Mouse (Mus musculus) neural tube, embryonic 13.5 days (tissue): ENCODE results near the gene Nxnl1. TPM values are rescaled to one million over a fixed set of nuclear protein-coding genes. Genes with fewer than 3 reads are reported as not detected.
A peak's percentile ranks its signal among the peaks of the same experiment; 100 is the strongest.

Experiments
- ATAC-seq: fragments of 200-750 bp; cut with Nextera tagmentation; 2 replicates; pipeline ENCODE4 v1.8.0; 2017; ENCODE audit warnings: low read depth, mild to moderate bottlenecking, moderate TSS enrichment, moderate library complexity
- H3K27ac ChIP-seq: fragments of 300-500 bp; sonication (generic); replicated peaks from 2 replicates; pipeline ENCODE4 v1.5.1; 2015; ENCODE audit warnings: moderate library complexity, mild to moderate bottlenecking, inconsistent platforms
- H3K27me3 ChIP-seq: fragments of 300-500 bp; sonication (generic); 2 replicates; pipeline ENCODE4 v1.6.1; 2015; ENCODE audit warnings: mild to moderate bottlenecking, inconsistent platforms
- H3K36me3 ChIP-seq: fragments of 300-500 bp; sonication (generic); 2 replicates; pipeline ENCODE4 v1.6.1; 2015; ENCODE audit warnings: mild to moderate bottlenecking, inconsistent platforms
- H3K4me1 ChIP-seq: fragments of 300-500 bp; sonication (generic); replicated peaks from 2 replicates; pipeline ENCODE4 v1.6.1; 2015; ENCODE audit warnings: inconsistent platforms
- H3K4me2 ChIP-seq: fragments of 300-500 bp; sonication (generic); 2 replicates; pipeline ENCODE4 v1.6.1; 2015; ENCODE audit warnings: inconsistent platforms, mild to moderate bottlenecking, moderate library complexity
- H3K4me3 ChIP-seq: fragments of 300-500 bp; sonication (generic); 2 replicates; pipeline ENCODE4 v1.5.1; 2015; ENCODE audit warnings: mild to moderate bottlenecking, inconsistent platforms
- H3K9ac ChIP-seq: fragments of 300-500 bp; sonication (generic); 2 replicates; pipeline ENCODE4 v1.6.1; 2015; ENCODE audit warnings: moderate library complexity, mild to moderate bottlenecking, inconsistent platforms
- H3K9me3 ChIP-seq: fragments of 300-500 bp; sonication (generic); 2 replicates; pipeline ENCODE4 v1.6.1; 2016; ENCODE audit warnings: inconsistent platforms
- WGBS: fragments of 180-500 bp; shearing (Covaris S2); methylation state at CpG from one replicate; pipeline ENCODE4 v1.1.7; 2015; 5-methylcytosine and 5-hydroxymethylcytosine counted together
- polyA plus RNA-seq: library from polyadenylated mRNA; unstranded; fragments of >200 nt; fragmentation: Nextera tagmentation; extraction: Ambion mirVana; gene quantifications from 2 replicates; pipeline ENCODE4 v1.2.1, GENCODE M21; 2015

The Nxnl1 gene
- not detected in 2 replicates for polyA plus RNA-seq

DNA sequence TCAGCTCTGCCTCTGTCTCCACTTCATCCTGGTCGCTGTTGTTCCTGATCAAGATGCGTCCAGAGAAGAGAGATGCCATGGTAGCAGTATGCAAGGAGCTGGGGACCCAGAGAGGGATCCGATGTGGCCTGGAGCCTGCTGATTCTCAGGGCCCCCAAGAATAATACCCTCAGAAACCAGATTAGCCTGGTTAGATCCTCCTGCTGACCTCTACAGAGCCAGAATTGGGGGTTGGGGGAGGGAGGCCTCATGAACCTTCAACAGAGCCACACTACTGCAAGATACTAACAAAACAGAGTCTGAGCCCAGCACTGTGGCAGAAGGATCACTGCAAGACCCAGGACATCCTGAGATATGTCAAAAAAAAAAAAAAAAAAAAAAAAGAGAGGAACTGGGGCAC lies at the start of gene Nxnl1:
TSS of gene Nxnl1 (minus strand) at position 101 of the 400 bp plus-strand sequence.
- no peak within 1 kb of the TSS for H3K4me3 ChIP-seq
- H3K27ac ChIP-seq: no peak within 1 kb of the TSS
- no peaks in the 10 kb centered on the region for H3K9me3 ChIP-seq
- peaks cover 74% of the 10 kb centered on the region for H3K27me3 ChIP-seq
- no peaks in the 10 kb centered on the region for H3K36me3 ChIP-seq
- ATAC-seq: no peak
- 64% methylated on average over 3 of the region's 3 CpGs for WGBS
- no peak within 1 kb of the TSS for H3K4me2 ChIP-seq
- H3K9ac ChIP-seq: no peak within 1 kb of the TSS
- H3K4me1 ChIP-seq: peaks cover 34% of the 10 kb centered on the region

- no peak overlapping the region for H3K4me3 ChIP-seq
- H3K36me3 ChIP-seq: peaks cover 51% of the 10 kb centered on the region
- H3K9me3 ChIP-seq: no peaks in the 10 kb centered on the region
- H3K4me1 ChIP-seq: peaks cover 16% of the 10 kb centered on the region
- 0 out of 2 replicates have a peak overlapping the region, but pooled peaks have one; percentile 13 for H3K9ac ChIP-seq
- ATAC-seq: no peak
- H3K27me3 ChIP-seq: no peaks in the 10 kb centered on the region
- WGBS: 74% methylated on average over 4 of the region's 4 CpGs
- H3K4me2 ChIP-seq: no peak overlapping the region
- H3K27ac ChIP-seq: no peak overlapping the region
Measured at GRCm38 (mm10) chr8:71613418-71613817, 47.0 kb upstream of the Nxnl1 start.

- ATAC-seq: no peak
- 36% methylated on average over 5 of the region's 5 CpGs for WGBS
- H3K36me3 ChIP-seq: peaks cover 39% of the 10 kb centered on the region
- H3K9me3 ChIP-seq: no peaks in the 10 kb centered on the region
- no peak overlapping the region for H3K27ac ChIP-seq
- H3K9ac ChIP-seq: peak overlapping the region; percentile 88
- no peaks in the 10 kb centered on the region for H3K27me3 ChIP-seq
- H3K4me2 ChIP-seq: peak overlapping the region; percentile 74
- H3K4me1 ChIP-seq: peaks cover 16% of the 10 kb centered on the region
- peak overlapping the region; percentile 80 for H3K4me3 ChIP-seq
Measured at GRCm38 (mm10) chr8:71612141-71612540, 45.7 kb upstream of the Nxnl1 start.

DNA sequence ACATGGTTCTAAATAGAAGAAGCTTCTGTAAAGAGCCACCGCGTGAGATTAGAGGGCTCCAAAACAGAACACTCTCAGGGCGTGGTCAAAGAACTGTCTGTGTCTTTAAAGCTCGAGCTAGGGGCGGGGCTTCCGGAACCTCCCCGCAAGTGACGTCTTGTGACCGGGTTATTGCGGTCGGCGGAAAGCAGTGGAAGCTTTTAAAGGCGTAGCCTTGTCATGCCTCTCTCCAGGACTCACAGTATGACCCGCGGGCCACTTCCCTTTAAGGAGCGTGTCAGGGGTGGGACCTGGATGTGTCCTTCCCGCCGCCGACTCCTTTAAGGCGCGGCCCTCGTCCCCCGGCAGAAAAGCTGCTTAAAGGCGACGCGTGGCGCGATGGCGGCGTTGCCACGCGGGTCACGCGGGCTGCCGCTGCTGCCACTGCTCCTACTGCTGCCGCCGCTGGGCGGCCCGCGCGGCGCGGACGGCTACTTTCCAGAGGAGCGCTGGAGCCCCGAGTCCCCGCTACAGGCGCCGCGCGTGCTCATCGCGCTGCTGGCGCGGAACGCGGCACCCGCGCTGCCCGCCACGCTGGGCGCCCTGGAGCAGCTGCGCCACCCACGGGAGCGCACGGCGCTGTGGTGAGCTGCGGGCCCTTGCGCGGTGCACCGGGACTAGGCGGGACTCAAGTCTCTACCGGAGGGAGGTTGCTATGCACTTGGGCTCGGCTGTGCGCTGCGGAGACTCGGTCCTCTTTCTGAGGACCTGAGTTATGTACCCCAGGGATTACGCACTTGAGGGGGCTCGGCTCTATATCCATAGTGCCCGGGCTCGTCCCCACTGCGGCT lies 44.6 kb upstream of the Nxnl1 start, which contains the start of gene Colgalt1:
TSS of gene Colgalt1 (plus strand) at position 177 of the 830 bp plus-strand sequence.
- Histone ChIP-seq H3K4me2 (peak within 1 kb of the TSS; percentile 74), H3K4me3 (peak within 1 kb of the TSS; percentile 80), H3K27ac (peak within 1 kb of the TSS; percentile 90), H3K36me3 (peaks cover 27% of the 10 kb centered on the region), H3K9me3 (no peaks in the 10 kb centered on the region), H3K4me1 (peaks cover 16% of the 10 kb centered on the region), H3K27me3 (no peaks in the 10 kb centered on the region), H3K9ac (peak within 1 kb of the TSS; percentile 88)
- under 1% methylated on average over 82 of the region's 82 CpGs for whole genome bisulfite sequencing
- ATAC-seq: peak; percentile 99

DNA sequence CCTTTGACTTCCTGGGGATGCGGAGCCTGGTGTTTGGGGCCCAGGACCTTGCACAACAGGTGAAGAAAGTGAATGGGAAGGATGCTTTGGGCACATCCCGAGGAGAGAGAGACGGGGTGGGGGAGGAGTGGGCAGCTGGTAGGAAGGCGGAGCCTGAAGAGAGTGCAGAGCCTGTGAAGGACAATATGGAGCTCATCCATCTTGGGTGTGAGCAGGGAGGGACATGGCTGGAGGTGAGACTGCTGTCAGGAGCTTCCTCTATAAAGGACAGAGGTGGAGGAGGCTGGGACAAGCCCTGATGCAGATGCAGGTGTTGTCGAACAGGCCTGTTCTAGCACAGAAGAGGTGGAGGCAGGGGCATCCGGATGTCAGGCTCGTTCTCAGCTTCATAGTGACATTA lies 37.6 kb upstream of the Nxnl1 start:
- H3K4me3 ChIP-seq: no peak overlapping the region
- WGBS: 49% methylated on average over 7 of the region's 7 CpGs
- no peak overlapping the region for H3K9ac ChIP-seq
- peaks cover 12% of the 10 kb centered on the region for H3K36me3 ChIP-seq
- ATAC-seq: no peak
- H3K27ac ChIP-seq: no peak overlapping the region
- H3K4me2 ChIP-seq: no peak overlapping the region
- peaks cover 16% of the 10 kb centered on the region for H3K4me1 ChIP-seq
- peaks cover 51% of the 10 kb centered on the region for H3K27me3 ChIP-seq
- no peaks in the 10 kb centered on the region for H3K9me3 ChIP-seq

DNA sequence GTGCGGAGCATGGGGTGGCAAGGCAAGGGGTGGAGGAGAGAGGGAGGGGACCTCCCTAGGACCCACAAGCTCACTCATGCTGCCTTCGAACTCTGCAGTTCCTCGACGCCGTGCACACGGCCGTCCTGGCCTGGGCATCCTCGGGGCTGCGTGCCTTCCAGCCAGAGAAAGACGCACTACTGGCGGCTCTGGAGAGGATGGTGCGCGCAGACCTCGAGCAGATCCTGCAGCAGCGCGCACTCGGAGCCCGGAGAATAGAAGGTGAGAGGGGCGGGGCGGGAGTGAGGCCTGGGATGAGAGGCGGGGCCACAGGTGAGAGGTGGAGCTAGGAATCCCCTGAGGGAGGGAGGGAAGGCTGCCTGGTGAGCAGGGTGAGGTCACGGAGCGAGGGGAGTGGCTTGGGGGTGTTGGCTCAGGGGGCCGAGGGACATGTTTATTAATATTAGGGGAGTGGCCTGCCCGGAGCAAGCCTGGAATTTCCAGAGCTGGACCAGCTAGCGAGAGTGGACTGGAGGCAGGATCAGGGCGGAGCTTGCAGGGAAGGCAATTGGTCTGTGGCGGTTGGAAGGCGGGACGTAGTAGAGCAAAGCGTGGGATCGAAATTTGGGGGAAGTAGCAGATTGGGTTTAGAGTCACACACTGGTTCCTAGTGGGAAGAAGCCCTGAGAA lies 36.4 kb upstream of the Nxnl1 start:
- 0 out of 2 replicates have a peak overlapping the region, but pooled peaks have one; percentile 46 for H3K27ac ChIP-seq
- peak overlapping the region; percentile 38 for H3K4me3 ChIP-seq
- H3K36me3 ChIP-seq: peaks cover 15% of the 10 kb centered on the region
- peak overlapping the region; percentile 67 for H3K9ac ChIP-seq
- H3K4me2 ChIP-seq: peak overlapping the region; percentile 57
- 3% methylated on average over 32 of the region's 32 CpGs for WGBS
- H3K4me1 ChIP-seq: peaks cover 16% of the 10 kb centered on the region
- H3K27me3 ChIP-seq: peaks cover 51% of the 10 kb centered on the region
- no peaks in the 10 kb centered on the region for H3K9me3 ChIP-seq
- peak; percentile 76 for ATAC-seq

GRCm38 (mm10) chr8:71601939-71602665 lies 35.7 kb upstream of the Nxnl1 start:
- H3K27ac ChIP-seq: 0 out of 2 replicates have a peak overlapping the region, but pooled peaks have one; percentile 46
- peak overlapping the region; percentile 57 for H3K4me2 ChIP-seq
- H3K36me3 ChIP-seq: peaks cover 15% of the 10 kb centered on the region
- peaks cover 16% of the 10 kb centered on the region for H3K4me1 ChIP-seq
- ATAC-seq: peak; percentile 55
- peak overlapping the region; percentile 38 for H3K4me3 ChIP-seq
- no peaks in the 10 kb centered on the region for H3K9me3 ChIP-seq
- peak overlapping the region; percentile 67 for H3K9ac ChIP-seq
- H3K27me3 ChIP-seq: peaks cover 51% of the 10 kb centered on the region
- WGBS: 3% methylated on average over 63 of the region's 65 CpGs

DNA sequence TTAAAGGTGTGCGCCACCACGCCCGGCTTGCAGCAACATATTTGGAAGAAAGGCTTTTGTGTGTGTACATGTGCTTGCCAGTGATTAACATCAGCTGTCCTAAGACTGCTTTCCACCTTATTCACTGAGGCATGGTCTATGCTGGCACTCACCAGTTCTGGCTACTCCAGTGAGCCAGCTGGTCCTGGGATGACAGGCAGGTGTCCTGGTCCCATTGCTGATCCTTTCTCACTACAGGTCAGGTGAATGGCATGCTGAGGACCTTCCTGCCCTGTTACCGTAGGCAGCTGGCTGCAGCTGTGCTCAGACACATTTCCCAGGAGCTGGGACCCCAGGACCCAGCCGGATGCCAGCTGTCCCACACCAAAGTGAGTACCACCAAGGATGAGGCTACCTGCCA lies 32.4 kb upstream of the Nxnl1 start:
- no peak for ATAC-seq
- no peak overlapping the region for H3K27ac ChIP-seq
- no peak overlapping the region for H3K4me3 ChIP-seq
- H3K9me3 ChIP-seq: no peaks in the 10 kb centered on the region
- WGBS: 91% methylated on average over 5 of the region's 5 CpGs
- no peak overlapping the region for H3K4me2 ChIP-seq
- H3K36me3 ChIP-seq: peaks cover 21% of the 10 kb centered on the region
- H3K9ac ChIP-seq: no peak overlapping the region
- peaks cover 45% of the 10 kb centered on the region for H3K27me3 ChIP-seq
- H3K4me1 ChIP-seq: peaks cover 31% of the 10 kb centered on the region

DNA sequence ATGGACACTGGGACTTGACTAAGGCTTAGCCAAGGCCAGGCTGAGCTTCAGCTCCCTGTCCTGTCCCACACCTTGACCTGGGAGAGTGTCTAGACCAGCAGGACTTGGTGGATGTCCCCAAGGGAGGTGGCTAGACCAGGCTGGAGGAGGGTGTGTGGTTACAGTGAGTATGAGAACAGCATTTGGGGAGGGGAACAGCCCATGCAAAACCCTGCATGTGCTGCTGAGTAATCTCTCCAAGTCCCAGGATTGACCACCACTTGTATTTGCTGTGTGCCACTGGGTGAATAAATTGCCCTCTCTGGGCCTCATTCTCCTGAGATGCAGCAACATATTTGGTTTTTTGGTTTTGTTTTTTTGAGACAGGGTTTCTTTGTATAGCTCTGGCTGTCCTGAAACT lies 32.0 kb upstream of the Nxnl1 start:
- Histone ChIP-seq H3K4me2 (no peak overlapping the region), H3K36me3 (peaks cover 21% of the 10 kb centered on the region), H3K27me3 (peaks cover 41% of the 10 kb centered on the region), H3K27ac (no peak overlapping the region), H3K9me3 (no peaks in the 10 kb centered on the region), H3K4me1 (peaks cover 36% of the 10 kb centered on the region), H3K9ac (no peak overlapping the region), H3K4me3 (no peak overlapping the region)
- ATAC-seq: no peak

DNA sequence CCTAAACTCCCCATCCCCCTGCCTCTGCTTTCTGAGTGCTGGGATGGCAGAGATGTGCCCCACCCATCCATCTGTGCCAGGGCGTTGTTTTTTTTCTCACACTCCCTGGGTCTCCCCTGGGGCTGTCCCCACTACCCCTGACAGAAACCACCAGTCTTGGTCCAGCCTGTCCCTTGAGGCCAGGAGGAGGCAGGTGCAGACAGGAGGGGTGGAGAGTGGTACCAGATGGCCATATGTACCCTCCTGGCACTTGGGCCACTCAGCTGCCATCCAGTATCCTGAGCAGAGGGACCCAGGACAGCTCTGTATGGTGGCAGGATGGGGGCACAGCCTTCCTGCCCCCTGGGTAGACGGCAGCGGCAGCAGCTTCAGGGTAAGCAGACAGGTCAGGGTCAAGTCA lies 31.1 kb upstream of the Nxnl1 start, which contains the start of gene Fam129c:
TSS of gene Fam129c (plus strand) at position 198 of the 400 bp plus-strand sequence.
- Histone ChIP-seq H3K27ac (no peak within 1 kb of the TSS), H3K9me3 (no peaks in the 10 kb centered on the region), H3K4me3 (no peak within 1 kb of the TSS), H3K27me3 (peaks cover 31% of the 10 kb centered on the region), H3K9ac (peak within 1 kb of the TSS; percentile 41; the same call in 1 of the 2 replicates), H3K4me1 (peaks cover 36% of the 10 kb centered on the region), H3K4me2 (no peak within 1 kb of the TSS), H3K36me3 (peaks cover 21% of the 10 kb centered on the region)
- WGBS: 65% methylated on average over 3 of the region's 3 CpGs
- ATAC-seq: no peak

GRCm38 (mm10) chr8:71596798-71597197 lies 30.4 kb upstream of the Nxnl1 start:
- Histone ChIP-seq H3K27me3 (peaks cover 25% of the 10 kb centered on the region), H3K4me3 (no peak overlapping the region), H3K36me3 (peaks cover 21% of the 10 kb centered on the region), H3K9ac (no peak overlapping the region), H3K27ac (no peak overlapping the region), H3K4me1 (peaks cover 30% of the 10 kb centered on the region), H3K9me3 (no peaks in the 10 kb centered on the region), H3K4me2 (no peak overlapping the region)
- 82% methylated on average over 4 of the region's 4 CpGs for WGBS
- no peak for ATAC-seq
